Mouse (Mus musculus) lung, embryonic 14.5 days (tissue): ENCODE data around the gene Rapgef5. TPM values are rescaled to one million over a fixed set of nuclear protein-coding genes. Genes with fewer than 3 reads are reported as not detected.
A peak's percentile ranks its signal among the peaks of the same experiment; 100 is the strongest.

Experiments
- ATAC-seq: fragments of 200-750 bp; cut with Nextera tagmentation; 2 replicates; pipeline ENCODE4 v1.8.0; 2017; ENCODE audit warnings: mild to moderate bottlenecking, moderate TSS enrichment, moderate library complexity; ENCODE audit not compliant: insufficient read depth
- DNase-seq: peaks from one replicate; pipeline ENCODE4 v3.0.0-alpha.2; 2015
- H3K27ac ChIP-seq: fragments of 300-500 bp; sonication (generic); 2 replicates; pipeline ENCODE4 v1.5.1; 2014; ENCODE audit warnings: low read depth, mild to moderate bottlenecking, moderate library complexity
- H3K27me3 ChIP-seq: fragments of 300-500 bp; sonication (generic); 2 replicates; pipeline ENCODE4 v1.6.1; 2014; ENCODE audit warnings: low read length, control low read depth; ENCODE audit not compliant: insufficient read depth
- H3K36me3 ChIP-seq: fragments of 300-500 bp; sonication (generic); 2 replicates; pipeline ENCODE4 v1.6.1; 2014; ENCODE audit warnings: control low read depth; ENCODE audit not compliant: insufficient read depth
- H3K4me1 ChIP-seq: fragments of 300-500 bp; sonication (generic); 2 replicates; pipeline ENCODE4 v1.6.1; 2014; ENCODE audit warnings: antibody characterized with exemption, control low read depth; ENCODE audit not compliant: insufficient read depth
- H3K4me2 ChIP-seq: fragments of 300-500 bp; sonication (generic); 2 replicates; pipeline ENCODE4 v1.6.1; 2014; ENCODE audit warnings: mild to moderate bottlenecking
- H3K4me3 ChIP-seq: fragments of 300-500 bp; sonication (generic); 2 replicates; pipeline ENCODE4 v1.5.1; 2014; ENCODE audit warnings: low read depth, low read length
- H3K9ac ChIP-seq: fragments of 300-500 bp; sonication (generic); 2 replicates; pipeline ENCODE4 v1.6.1; 2014
- H3K9me3 ChIP-seq: fragments of 300-500 bp; sonication (generic); 2 replicates; pipeline ENCODE4 v1.6.1; 2016; ENCODE audit warnings: low read depth, low read length, control low read depth
- CTCF ChIP-seq: IDR thresholded peaks from 2 replicates; pipeline ENCODE4 v1.5.1; 2016; ENCODE audit warnings: antibody characterized with exemption, low read depth
- WGBS: fragments of 180-500 bp; shearing (Covaris S2); extraction: QIAGEN DNeasy Blood & Tissue Kit; methylation state at CpG from one replicate; pipeline ENCODE4 v1.1.7; 2014; 5-methylcytosine and 5-hydroxymethylcytosine counted together
- polyA plus RNA-seq: library from polyadenylated mRNA; unstranded; fragments of >200 nt; fragmentation: Nextera tagmentation; extraction: Ambion mirVana; gene quantifications from 2 replicates; pipeline ENCODE4 v1.2.1, GENCODE M21; 2014

Rapgef5 gene
- polyA plus RNA-seq, 1 experiment from 2014 or later: 22.9 TPM

GRCm38 (mm10) chr12:117709280-117709679, 193.0 kb downstream of the Rapgef5 start:
- H3K4me1 ChIP-seq: no peaks in the 10 kb centered on the region
- WGBS: 68% methylated on average over 12 of the region's 12 CpGs
- no peaks in the 10 kb centered on the region for H3K27me3 ChIP-seq
- TF ChIP-seq CTCF: no peak
- no peak overlapping the region for H3K4me2 ChIP-seq
- no peak overlapping the region for H3K27ac ChIP-seq
- ATAC-seq: no peak
- H3K4me3 ChIP-seq: no peak overlapping the region
- no peak overlapping the region for H3K9ac ChIP-seq
- no peaks in the 10 kb centered on the region for H3K36me3 ChIP-seq
- no peaks in the 10 kb centered on the region for H3K9me3 ChIP-seq
- no peak for DNase-seq

DNA sequence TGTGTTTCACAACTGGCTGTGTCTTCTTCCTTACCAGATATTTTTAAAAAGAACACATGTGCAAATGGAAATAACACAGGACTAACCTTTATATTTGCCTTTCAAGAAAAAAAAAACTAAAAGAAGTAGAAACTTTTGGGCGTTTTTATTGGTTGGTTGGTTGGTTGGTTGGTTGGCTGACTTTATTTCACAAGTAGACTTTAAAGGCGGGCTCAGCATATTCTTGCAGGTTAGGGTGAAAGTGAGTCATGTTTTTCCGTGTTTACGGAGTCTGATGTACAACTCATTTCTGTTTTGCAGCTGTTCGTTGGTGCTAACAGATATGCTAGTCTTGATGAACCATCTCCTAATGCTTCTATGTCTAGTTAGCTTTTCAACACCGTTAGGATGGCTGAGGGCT, 196.2 kb downstream of the Rapgef5 start:
- H3K9me3 ChIP-seq: no peaks in the 10 kb centered on the region
- no peak for DNase-seq
- WGBS: 83% methylated on average over 6 of the region's 6 CpGs
- H3K36me3 ChIP-seq: no peaks in the 10 kb centered on the region
- no peak for ATAC-seq
- no peak overlapping the region for H3K4me2 ChIP-seq
- H3K9ac ChIP-seq: no peak overlapping the region
- no peak for TF ChIP-seq CTCF
- no peak overlapping the region for H3K27ac ChIP-seq
- H3K4me1 ChIP-seq: no peaks in the 10 kb centered on the region
- no peaks in the 10 kb centered on the region for H3K27me3 ChIP-seq
- no peak overlapping the region for H3K4me3 ChIP-seq

GRCm38 (mm10) chr12:117713616-117714015, 197.3 kb downstream of the Rapgef5 start:
- WGBS: 64% methylated on average over 6 of the region's 6 CpGs
- no peak for DNase-seq
- Histone ChIP-seq H3K27me3 (no peaks in the 10 kb centered on the region), H3K4me3 (no peak overlapping the region), H3K36me3 (no peaks in the 10 kb centered on the region), H3K4me1 (no peaks in the 10 kb centered on the region), H3K4me2 (no peak overlapping the region), H3K9ac (no peak overlapping the region), H3K27ac (no peak overlapping the region), H3K9me3 (no peaks in the 10 kb centered on the region)
- no peak for TF ChIP-seq CTCF
- ATAC-seq: no peak

GRCm38 (mm10) chr12:117720794-117721747, 204.8 kb downstream of the Rapgef5 start:
- Histone ChIP-seq H3K27ac (peak overlapping the region; percentile 8; the same call in 1 of the 2 replicates), H3K4me3 (no peak overlapping the region), H3K9ac (no peak overlapping the region), H3K36me3 (no peaks in the 10 kb centered on the region), H3K4me1 (no peaks in the 10 kb centered on the region), H3K4me2 (no peak overlapping the region), H3K9me3 (no peaks in the 10 kb centered on the region), H3K27me3 (no peaks in the 10 kb centered on the region)
- no peak for TF ChIP-seq CTCF
- ATAC-seq (peak; percentile 52; the same call in 1 of the 2 replicates), DNase-seq (peak; percentile 26)
- 59% methylated on average over 14 of the region's 14 CpGs for WGBS

DNA sequence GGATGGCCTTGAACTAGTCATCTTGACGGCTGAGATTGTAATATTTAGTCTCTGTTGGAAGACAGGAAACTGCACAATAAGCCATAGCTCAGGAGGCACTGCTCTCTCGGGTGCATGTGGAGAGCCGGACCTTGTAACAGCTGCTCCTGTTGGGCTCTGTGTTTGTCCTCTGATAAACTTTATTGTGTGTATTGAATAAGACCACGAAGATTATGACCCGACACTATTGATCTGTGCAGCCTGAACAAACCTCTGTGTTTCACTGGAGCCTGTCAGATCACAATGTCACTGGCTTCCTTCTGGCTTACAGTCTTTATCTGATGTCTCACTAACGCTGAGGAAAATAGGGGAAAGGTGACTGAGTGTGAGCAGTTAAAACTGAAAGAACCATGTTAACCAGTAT, 205.5 kb downstream of the Rapgef5 start:
- 46% methylated on average over 6 of the region's 6 CpGs for WGBS

GRCm38 (mm10) chr12:117725011-117725410, 208.7 kb downstream of the Rapgef5 start:
- H3K27ac ChIP-seq: no peak overlapping the region
- no peak for TF ChIP-seq CTCF
- DNase-seq: no peak
- H3K36me3 ChIP-seq: no peaks in the 10 kb centered on the region
- 85% methylated on average over 4 of the region's 4 CpGs for WGBS
- H3K4me3 ChIP-seq: no peak overlapping the region
- no peaks in the 10 kb centered on the region for H3K9me3 ChIP-seq
- H3K4me1 ChIP-seq: no peaks in the 10 kb centered on the region
- no peak overlapping the region for H3K4me2 ChIP-seq
- no peak overlapping the region for H3K9ac ChIP-seq
- ATAC-seq: no peak
- H3K27me3 ChIP-seq: no peaks in the 10 kb centered on the region

More for the DNA sequence above, 205.5 kb downstream of the Rapgef5 start:
- Histone ChIP-seq H3K4me1 (no peaks in the 10 kb centered on the region), H3K4me3 (no peak overlapping the region), H3K4me2 (no peak overlapping the region), H3K27me3 (no peaks in the 10 kb centered on the region), H3K9ac (no peak overlapping the region), H3K27ac (no peak overlapping the region), H3K36me3 (no peaks in the 10 kb centered on the region), H3K9me3 (no peaks in the 10 kb centered on the region)
- no peak for TF ChIP-seq CTCF
- ATAC-seq (no peak), DNase-seq (no peak)

GRCm38 (mm10) chr12:117727481-117728177, 211.3 kb downstream of the Rapgef5 start:
- Histone ChIP-seq H3K4me2 (no peak overlapping the region), H3K4me1 (no peaks in the 10 kb centered on the region)
- ATAC-seq: no peak

More at GRCm38 (mm10) chr12:117727481-117728177, 211.3 kb downstream of the Rapgef5 start:
- TF ChIP-seq CTCF: no peak
- WGBS: 83% methylated on average over 8 of the region's 8 CpGs
- Histone ChIP-seq H3K4me3 (no peak overlapping the region), H3K36me3 (no peaks in the 10 kb centered on the region), H3K9ac (no peak overlapping the region), H3K27ac (no peak overlapping the region), H3K9me3 (no peaks in the 10 kb centered on the region), H3K27me3 (no peaks in the 10 kb centered on the region)
- DNase-seq: no peak
